Mouse (Mus musculus): ENCODE measurements around the gene Gck. TPM values are rescaled to one million over a fixed set of nuclear protein-coding genes. Genes with fewer than 3 reads are reported as not detected.
A peak's percentile ranks its signal among the peaks of the same experiment; 100 is the strongest.

Gck gene
- total RNA-seq (2021), result 10 to 100 TPM in 1 of 2 experiments, 1 to 10 TPM in 1; 3.4 to 18.5 TPM

- DNase-seq, result no peak
- intact Hi-C loops (cut with DNase I), result no loop called here
These were observed at the start of gene Gck for GRCm38 (mm10) chr11:5949586-5950352. TSS of gene Gck (minus strand) at chr11:5950081.

DNA sequence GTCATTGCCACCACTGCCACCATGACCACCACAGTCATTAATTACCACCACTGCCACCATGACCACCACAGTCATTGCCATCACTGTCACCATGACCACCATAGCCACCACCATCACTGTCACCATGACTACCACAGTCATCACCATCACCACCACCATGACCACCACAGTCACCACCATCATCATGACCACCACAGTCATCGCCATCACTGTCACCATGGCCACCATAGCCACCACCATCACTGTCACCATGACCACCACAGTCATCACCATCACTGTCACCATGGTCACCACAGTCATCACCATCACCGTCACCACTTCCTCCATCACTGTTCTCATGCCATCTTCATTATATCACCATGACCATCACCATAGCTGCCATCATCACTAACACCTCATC, 48.6 kb upstream of the Gck start:
- no peak for DNase-seq
- intact Hi-C loops (cut with DNase I), result no loop called here

GRCm38 (mm10) chr11:5995989-5996388, 46.1 kb upstream of the Gck start:
- intact Hi-C loops (cut with DNase I), result loop anchor here (1.0 kb wide), 4 partner anchors 30 to 265 kb away; no protein-coding TSS in a partner anchor
- DNase-seq, result peak; percentile 87 to 93

- DNase-seq, result no peak
- intact Hi-C loops (cut with DNase I), result loop anchor here (1.0 kb wide), 1 partner anchor 31 kb away; no protein-coding TSS in a partner anchor
These were observed 45.0 kb upstream of the Gck start for GRCm38 (mm10) chr11:5994880-5995279.

- intact Hi-C loops (cut with DNase I), result no loop called here
- DNase-seq, result no peak
These were observed 44.3 kb upstream of the Gck start for GRCm38 (mm10) chr11:5994212-5994611.

DNA sequence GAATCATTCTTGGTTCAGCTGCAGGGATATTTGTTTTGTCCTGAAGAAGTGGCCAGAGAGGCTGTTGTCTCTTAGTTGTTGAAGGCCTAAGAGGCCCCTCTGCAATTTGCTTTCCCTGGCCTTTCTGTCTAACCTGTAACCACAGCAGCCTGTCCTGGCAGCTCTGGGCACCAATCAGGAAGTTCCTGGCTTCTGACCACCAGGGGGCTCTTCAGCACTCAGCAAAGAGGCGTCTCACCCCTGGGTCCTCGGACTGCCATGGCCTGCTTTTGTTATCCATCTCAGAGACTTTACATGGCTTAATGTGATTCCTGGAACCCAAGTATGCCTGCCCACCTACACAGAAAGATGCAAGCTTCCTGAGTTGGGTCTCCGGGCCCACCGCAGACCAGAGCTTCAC, 41.0 kb upstream of the Gck start:
- intact Hi-C loops (cut with DNase I), result no loop called here
- peak; percentile 37 to 41 for DNase-seq

GRCm38 (mm10) chr11:5989954-5990593, 40.2 kb upstream of the Gck start:
- intact Hi-C loops (cut with DNase I), result no loop called here
- no peak for DNase-seq

- intact Hi-C loops (cut with DNase I), result no loop called here
- no peak for DNase-seq
These were observed 38.2 kb upstream of the Gck start for GRCm38 (mm10) chr11:5988126-5988525.

DNA sequence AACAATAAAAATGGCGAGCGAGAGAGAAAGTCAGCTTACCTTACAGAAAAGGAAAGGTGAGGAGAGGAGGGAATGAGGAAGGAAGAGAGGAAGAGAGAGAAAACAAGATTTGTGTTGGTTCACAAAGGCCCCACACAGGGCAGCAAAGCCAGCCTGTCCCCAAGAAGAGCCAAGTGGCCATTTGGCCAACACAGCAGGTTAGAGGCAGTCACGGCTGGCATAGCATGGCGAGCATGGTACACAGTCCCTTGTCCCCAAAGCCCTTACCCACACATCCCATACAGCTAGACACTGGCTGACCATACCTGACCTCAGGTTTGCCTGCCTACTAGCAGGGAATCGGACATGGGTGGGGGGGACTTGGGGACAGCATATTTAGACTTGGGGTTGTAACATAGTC, 33.7 kb upstream of the Gck start:
- no peak for DNase-seq
- intact Hi-C loops (cut with DNase I), result no loop called here

DNA sequence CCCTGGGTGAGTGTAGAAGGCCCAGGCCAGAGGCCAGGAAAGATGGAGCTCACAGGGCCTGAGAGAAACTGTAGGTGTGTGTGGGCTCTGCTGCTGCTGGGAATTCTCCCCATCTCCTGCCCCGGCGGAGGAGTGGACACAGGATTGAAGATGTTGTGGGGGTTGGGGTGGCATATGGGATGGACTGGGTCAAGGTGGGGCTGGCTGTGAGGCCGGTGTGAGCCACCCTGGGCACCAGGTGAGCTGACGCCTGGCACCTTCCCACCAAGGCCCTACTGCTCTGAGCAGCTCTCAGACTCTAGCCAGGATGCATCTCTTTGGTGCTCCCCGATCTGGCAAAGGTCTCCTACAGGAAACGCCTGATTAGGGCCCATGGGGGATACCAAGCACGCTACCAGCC, 31.4 kb upstream of the Gck start:
- no peak for DNase-seq
- intact Hi-C loops (cut with DNase I), result no loop called here

GRCm38 (mm10) chr11:5980561-5980960, 30.7 kb upstream of the Gck start:
- no peak for DNase-seq
- intact Hi-C loops (cut with DNase I), result no loop called here

GRCm38 (mm10) chr11:5980108-5980507, 30.2 kb upstream of the Gck start:
- intact Hi-C loops (cut with DNase I), result no loop called here
- no peak for DNase-seq

GRCm38 (mm10) chr11:5979088-5979487, 29.2 kb upstream of the Gck start:
- DNase-seq, result no peak
- intact Hi-C loops (cut with DNase I), result no loop called here

DNA sequence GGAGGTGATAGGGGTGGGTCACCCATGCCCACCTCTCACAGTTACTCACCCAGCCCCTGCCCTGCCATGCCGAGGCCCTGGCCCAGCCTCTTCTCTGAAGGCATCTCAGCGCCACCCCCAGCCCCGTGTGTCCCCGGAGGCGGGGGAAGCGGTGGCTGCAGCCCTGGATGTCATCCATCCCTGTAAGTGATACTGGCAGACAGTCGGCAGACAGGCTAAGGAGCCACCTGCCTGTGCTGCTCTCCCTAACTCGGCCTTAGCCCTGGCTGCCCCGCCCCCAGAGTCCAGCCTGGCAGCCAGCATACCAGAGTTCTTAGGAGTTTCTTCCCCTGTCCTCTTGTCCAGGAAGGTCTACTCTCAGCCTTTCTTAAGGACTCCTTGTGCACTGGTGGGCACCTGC, 26.2 kb upstream of the Gck start:
- intact Hi-C loops (cut with DNase I), result no loop called here
- DNase-seq, result no peak

DNA sequence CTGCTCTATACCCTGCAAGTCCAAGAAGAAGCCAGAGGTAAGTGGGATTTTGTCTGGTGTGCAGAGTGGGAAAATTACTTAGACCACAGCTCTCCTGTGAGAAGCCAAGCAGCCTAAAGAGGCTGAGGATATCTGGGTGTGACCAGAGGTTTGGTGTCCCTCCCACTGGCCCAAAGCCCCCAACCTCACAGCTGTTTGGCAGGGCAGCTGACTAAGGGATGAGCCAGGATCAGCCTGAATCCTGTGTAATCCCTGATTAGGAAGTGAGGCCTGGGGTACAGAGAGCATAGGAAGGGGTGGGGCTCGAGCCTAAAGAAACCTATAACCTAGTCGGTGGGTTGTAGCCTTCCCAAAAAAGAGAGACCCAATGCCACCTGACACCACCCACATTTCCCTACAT, 25.2 kb upstream of the Gck start:
- no peak for DNase-seq

GRCm38 (mm10) chr11:5974053-5974452, 24.2 kb upstream of the Gck start:
- no peak for DNase-seq
- intact Hi-C loops (cut with DNase I), result no loop called here

More for the DNA sequence above, 25.2 kb upstream of the Gck start:
- intact Hi-C loops (cut with DNase I), result no loop called here

DNA sequence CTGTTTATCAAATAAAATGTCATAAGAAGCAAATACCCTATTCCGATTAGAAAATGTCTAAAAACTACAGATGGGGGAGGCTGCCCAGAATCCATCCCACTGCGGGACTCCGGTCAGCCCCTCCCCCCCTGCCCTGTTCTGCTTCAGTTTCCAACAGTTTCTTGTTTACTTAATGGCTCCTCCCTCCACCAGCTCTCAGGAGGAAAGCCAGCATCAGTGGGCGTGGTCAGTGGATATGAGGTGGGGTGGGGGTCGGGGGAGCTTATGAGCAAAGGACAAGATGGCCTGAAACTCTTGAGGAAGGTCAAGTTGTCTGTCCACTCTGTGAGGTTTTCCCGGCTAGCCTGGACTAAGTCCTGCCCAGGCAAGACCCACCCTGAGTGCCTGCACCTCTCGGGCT, 23.3 kb upstream of the Gck start:
- intact Hi-C loops (cut with DNase I), result no loop called here
- no peak for DNase-seq

GRCm38 (mm10) chr11:5971202-5971601, 21.3 kb upstream of the Gck start:
- intact Hi-C loops (cut with DNase I), result no loop called here
- DNase-seq, result no peak

- intact Hi-C loops (cut with DNase I), result no loop called here
- DNase-seq, result no peak
These were observed 18.3 kb upstream of the Gck start for GRCm38 (mm10) chr11:5968223-5968622.

GRCm38 (mm10) chr11:5966751-5967150, 16.9 kb upstream of the Gck start:
- DNase-seq, result no peak

GRCm38 (mm10) chr11:5965865-5966264, 16.0 kb upstream of the Gck start:
- no peak for DNase-seq
- intact Hi-C loops (cut with DNase I), result no loop called here

More at GRCm38 (mm10) chr11:5966751-5967150, 16.9 kb upstream of the Gck start:
- intact Hi-C loops (cut with DNase I), result no loop called here

GRCm38 (mm10) chr11:5960051-5960450, 10.2 kb upstream of the Gck start:
- intact Hi-C loops (cut with DNase I), result no loop called here
- DNase-seq, result no peak
